Mouse (Mus musculus): Measurements from ENCODE around the gene Mapkap1.
"Not testable (repeated sequence)": the region's sequence is repeated elsewhere in the genome, so short reads cannot be mapped to it uniquely, and the experiment has no call there.

Mapkap1 gene

DNA sequence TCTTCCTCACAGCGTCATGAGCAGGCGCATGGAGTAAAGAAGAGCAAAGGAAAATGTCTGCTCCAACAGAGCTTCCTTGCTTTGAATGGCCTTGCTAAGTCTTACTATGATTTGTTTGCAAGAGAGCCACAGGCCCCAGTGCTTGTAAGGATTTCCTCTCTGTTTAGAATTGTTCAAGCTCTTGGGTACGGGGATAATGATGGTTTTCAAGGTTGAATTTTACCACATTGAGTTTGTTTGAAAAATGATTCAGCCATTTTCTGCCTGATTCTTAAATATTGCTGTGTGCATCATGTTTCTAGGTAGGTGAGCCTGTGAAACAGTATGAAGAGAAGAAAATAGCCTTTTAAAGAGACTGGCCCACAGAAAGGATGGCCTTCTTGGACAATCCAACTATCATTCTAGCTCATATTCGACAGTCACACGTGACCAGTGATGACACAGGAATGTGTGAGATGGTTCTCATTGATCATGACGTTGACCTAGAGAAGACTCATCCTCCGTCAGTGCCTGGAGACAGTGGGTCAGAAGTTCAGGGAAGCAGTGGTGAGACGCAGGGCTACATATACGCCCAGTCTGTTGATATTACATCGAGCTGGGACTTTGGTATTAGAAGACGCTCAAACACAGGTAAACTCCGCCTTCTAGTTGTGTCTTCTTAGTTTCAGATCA lies 25.3 kb downstream of the Mapkap1 start:
- no peak for DNase-seq (ENCODE audit: low spot score in 2 of 2)

DNA sequence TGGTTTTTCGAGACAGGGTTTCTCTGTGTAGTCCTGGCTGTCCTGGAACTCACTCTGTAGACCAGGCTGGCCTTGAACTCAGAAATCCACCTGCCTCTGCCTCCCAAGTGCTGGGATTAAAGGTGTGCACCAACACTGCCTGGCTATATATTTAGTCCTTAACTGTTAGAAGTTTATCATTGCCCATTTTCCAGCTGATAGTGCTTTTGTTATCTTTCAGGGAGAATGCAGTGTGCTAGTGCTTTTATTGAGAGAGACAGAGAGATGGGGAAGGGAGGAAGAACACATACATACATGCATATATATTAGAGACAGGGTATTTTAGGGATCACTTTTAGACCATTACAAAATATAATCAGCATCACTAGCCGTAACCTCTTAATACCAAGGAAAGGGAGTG lies 26.3 kb downstream of the Mapkap1 start:
- not testable (repeated sequence) for DNase-seq (ENCODE audit: low spot score in 2 of 2)

DNA sequence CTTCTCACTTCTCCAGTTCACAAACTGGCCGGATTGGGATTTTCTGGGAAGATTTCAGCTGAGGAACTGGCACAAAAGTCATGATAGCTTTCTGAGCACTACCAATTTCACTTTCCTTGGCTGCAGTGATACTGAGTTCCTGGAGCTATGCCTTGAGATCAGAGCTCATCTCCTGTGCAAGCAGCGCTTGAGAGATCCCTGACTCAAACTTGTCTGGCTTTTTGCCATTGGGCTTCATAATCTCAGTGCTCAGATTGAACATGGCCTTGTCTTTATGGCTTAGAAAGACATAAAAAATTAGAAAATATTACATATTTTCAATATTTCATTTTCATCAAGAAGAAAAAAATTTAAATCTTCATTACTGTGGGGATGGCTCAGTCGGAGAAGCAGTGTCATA lies 29.8 kb downstream of the Mapkap1 start:
- no peak for DNase-seq (ENCODE audit: low spot score in 2 of 2)

DNA sequence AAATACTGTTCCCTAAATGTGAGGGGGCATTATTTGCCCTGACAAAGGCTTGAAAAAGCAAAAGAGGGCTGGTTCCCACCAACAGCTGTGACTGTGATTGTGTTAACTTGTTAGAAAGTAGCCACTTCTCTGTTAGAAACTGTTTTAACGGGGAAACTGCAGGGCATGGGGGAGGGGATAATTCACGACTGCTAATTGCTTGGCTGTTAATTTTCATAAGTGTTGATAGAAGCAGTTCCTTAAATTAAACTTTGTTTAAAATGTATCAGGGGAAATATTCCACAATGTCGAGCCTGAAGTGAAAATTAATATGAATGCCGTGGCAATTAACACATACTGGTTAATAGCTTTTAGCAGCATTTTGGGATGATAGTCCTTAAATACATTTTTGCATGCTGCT lies 42.2 kb downstream of the Mapkap1 start:
- no peak for DNase-seq (ENCODE audit: low spot score in 2 of 2)

DNA sequence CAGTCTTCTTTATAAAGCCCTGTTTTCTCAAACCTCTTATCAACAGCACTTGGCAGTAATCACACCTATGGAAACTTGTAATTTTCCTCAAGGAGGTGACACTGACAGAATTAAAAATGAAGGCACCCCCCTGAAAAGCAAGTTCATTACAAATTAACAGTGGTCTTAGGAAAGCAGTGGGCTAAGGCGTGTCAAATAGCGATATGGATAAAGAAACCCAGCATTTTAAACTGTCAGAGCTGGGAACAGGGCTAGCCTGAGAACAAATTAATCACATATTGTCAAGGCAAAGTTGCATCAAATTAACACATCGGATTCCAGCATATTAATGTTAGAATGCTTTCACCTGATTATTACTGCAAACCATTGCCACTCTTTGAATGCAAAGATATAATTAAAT lies 55.9 kb downstream of the Mapkap1 start:
- DNase-seq (ENCODE audit: low spot score in 2 of 2), result no peak

DNA sequence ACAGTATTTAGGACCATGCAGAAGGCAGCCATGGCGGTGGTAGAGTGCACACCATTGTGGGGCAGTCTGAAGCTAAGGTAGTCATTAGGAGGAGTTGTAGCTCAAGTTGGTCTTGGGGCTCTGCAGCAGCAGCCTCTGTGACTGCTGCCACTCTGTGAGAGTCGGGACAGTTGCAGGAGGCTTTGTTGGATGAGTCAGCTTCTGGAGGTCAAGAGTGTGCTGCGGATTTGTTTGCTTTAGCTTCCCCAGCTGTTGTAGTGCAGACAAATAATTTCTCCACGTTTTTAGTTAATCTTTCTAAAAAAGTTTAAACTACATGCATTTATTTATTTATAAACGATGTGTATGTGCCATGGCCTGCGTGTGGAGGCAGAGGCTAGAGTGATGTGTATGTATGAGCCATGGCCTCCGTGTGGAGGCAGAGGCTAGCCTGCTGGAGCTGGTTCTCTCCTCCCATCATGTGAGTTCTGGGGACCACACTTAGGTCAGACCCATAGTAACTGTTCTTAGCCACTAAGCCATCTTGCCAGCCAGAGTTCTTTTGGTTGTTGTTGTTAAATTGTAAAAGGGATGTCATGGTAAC lies 62.1 kb downstream of the Mapkap1 start:
- no peak for DNase-seq (ENCODE audit: low spot score in 2 of 2)

DNA sequence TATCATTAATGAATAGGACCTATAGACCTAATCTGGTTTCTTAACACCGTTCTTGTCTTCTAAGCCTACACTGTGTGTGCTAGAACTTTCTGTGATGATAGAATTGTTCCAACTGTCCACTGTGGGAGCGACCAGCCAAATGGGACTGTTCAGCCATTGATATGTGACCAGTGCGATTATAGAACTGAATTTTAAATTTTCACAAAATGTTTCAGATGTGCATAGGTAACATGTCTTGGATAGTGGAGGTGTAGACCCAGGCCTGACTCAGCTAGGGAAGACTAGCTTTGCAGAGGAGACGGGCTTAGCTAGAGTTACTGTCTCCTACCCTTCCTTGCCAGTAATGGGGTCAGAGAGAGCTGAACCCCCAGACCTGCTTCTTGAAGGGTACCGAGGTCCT lies 62.8 kb downstream of the Mapkap1 start:
- DNase-seq (ENCODE audit: low spot score in 2 of 2), result no peak

DNA sequence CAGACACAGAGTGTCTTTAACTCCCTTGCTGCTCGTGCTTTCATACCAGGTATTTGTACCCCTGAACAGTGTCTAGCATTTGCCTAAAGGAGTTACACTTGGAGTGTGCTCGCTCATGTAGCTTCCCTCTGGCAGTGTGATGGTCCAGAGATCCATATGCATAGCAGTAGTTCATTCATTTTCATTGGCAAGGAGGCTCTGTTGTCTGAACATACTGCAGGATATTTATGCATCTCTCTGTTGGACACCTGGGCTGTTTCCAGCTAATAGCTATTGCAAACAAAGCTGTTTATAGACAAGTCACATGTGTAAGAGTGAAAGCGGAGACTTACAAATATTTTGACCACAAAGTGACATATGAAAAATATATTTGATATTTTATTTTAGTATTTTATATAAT lies 67.2 kb downstream of the Mapkap1 start:
- no peak for DNase-seq (ENCODE audit: low spot score in 2 of 2)

DNA sequence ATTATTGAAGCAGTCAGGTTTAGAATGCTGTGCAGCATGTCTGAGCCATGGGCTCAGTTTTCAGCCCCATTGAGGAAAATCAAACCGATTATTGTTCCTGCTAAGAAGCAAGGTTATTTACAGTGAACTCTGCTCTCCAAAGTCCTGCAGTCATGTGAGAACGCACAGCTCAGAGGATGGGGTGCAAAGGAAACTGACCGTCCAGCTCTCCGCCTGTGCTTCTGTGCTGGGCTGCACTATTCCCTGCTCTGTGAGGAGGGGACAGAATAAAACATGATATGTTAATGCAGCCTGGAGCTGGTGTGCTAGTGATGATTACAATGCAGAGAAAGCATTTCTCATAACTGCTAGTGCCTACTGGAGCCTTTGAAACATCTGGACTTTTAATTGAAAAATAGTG lies 74.8 kb downstream of the Mapkap1 start:
- no peak for DNase-seq (ENCODE audit: low spot score in 2 of 2)

DNA sequence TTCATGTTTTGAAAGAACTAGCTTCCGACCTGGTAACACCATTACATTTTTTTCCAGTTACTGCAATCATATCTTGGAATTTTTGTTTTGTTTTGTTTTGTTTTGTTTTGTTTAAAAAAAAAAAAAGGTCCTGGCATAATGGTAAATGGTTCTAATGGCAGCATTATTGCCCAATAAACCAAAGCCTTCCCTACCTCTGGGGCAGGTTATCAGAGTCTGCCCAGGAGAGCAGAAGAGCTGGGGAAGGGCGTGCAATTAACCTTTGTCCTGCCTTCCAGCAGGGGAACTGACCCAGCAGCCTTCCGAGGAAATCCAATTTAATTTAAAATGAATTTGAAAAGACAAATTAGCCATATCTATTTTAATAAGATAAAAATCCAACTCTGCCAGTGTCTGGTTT lies 75.5 kb downstream of the Mapkap1 start:
- no peak for DNase-seq (ENCODE audit: low spot score in 2 of 2)

DNA sequence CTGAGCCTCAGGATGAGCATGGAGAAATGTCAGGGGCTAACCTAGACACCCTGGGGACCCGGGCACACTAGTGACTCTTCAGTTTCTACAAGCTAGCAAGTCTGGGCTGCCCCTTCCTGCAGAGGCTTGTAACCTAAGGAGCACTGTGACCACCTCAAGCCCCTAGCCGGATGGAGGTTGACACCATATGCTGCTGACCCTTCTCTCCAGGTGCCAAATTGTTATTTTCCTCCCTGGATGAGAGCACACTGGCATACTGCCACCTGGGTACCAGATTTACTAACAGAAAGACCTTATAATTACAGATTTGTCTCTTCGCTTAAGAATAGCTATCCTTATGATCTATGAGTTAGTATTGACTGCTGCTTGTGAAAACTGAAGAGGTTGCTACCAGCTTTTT lies 76.0 kb downstream of the Mapkap1 start:
- DNase-seq (ENCODE audit: low spot score in 2 of 2), result no peak

DNA sequence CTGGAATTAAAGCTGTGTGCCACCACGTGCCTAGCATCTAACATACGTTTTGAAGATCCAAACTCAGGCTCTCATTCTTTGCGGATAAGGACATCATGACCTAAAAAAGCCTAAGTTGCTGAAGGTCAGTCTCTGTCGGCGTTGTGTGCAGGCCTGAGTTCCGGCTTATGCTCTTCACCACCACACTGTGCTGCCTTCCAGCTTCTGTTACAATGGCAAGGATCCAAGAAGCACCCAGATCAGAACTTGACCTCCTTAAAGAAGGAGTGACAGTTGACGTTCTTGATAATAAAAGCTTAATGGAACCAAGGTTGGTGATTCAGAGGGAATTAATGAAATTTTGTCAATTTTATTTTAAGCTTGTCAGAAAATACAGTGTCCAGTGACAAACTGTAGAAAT lies 80.7 kb downstream of the Mapkap1 start:
- DNase-seq (ENCODE audit: low spot score in 2 of 2), result no peak

DNA sequence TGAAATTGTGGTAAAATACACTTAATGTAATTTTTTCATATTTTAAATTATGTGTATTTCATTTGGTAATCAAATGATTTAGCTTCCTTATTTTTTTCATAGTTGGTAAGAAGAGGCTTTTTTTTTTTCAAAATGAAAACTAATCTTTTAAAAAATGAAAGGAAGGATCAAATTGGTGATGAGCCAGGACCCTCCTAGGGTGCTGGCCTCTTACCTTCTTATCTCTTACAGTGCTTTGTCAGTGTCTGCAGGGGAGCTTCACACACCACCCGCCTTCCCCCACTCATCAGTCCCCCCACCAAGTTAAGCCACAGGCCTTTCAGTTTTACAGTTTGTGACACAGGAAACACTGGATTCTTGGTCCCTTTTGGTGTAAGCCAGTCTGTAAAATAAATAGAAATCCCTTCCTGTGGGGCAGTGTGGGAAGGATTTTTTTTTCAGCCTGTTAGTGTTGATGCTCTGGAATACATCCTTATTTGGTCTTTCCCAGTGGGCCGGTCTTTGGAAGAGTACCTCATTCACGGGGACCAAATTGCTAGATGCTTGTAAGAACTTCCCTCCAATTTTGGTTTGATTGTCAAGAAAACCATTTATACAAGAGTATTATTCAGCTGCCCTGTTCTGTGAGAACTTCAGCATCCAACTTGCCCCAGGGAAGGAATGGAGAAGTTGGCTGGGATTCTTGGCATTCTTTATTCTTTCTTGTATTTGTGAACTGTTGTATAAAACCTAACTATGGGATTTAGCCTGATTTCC lies 97.6 kb downstream of the Mapkap1 start:
- no peak for DNase-seq (ENCODE audit: low spot score in 2 of 2)

DNA sequence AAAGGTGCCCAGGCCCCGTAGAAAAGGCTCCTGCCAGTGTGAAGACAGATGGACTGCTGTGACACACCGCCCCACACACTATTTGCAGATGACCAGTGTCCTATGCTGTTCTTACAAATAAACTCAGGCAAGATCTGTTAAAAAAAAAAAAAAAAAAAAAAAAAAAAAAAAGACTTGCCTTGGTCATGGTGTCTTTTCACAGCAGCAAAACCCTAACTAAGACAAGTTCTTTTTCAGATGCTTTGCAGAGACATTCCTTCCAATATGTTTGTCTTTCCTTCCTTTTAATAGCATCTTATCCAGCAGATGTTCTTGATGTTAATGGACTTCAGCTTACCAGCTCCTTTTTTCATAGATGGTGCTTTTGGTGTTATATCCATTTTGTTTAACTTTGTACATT lies 99.6 kb downstream of the Mapkap1 start:
- DNase-seq (ENCODE audit: low spot score in 2 of 2), result not testable (repeated sequence)

DNA sequence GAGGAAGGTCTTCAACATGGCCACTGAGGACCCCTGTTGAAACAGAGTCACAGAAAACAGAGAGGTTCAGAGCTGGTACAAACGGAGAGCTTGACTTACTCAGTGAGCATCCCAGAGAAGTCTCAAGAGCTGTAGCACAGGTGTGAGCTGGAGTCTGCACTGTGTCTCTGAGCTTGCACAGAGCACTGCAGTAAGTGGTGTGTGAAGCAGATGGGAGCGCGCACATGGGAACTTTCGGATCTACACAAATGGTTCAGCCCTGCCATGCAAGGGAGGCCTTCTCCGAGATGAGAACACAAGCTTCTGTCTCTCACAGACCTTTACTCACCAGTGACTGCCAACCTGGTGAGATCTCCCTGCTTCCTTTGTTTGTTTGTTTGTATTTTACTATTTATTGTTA lies 103.3 kb downstream of the Mapkap1 start:
- no peak for DNase-seq (ENCODE audit: low spot score in 2 of 2)

DNA sequence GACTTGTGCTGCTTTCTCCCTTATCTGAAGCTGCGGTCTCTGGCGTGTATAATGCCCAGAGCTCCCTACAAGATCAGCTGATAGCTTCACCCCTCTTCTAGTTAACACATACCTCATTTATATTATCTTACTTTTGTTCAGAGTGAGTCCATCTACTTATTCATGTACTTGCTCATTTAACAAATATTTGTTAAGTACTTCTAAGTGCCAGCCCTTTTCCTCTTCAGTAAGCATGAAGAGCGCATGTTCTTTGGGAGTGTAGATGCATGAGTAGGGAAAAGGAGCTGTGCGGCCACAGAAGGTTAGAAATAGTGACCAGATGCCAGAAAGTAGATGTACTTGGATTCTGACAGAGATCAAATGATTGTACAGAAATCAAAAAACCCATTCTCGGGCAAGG lies 108.7 kb downstream of the Mapkap1 start:
- DNase-seq (ENCODE audit: low spot score in 2 of 2), result no peak

DNA sequence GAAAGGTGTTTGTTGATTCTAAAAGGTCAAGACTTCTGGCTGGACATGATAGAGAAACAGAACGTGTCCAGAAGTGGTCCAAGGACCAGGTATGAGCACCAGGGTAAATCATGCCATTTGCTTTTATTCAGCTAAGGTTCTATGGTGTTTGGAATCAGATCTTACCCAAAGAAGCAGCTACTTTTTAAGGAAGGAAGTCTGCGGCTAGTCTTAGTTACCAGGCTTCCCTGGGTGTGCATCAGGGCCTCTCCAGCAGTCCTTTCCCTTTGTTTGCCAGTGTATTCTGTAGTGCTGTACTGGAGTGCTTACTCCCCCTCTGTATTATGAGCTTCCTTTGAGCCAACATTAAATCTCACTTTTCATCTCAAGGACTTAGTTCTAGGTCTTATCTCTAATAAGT lies 111.5 kb downstream of the Mapkap1 start:
- DNase-seq (ENCODE audit: low spot score in 2 of 2), result no peak

DNA sequence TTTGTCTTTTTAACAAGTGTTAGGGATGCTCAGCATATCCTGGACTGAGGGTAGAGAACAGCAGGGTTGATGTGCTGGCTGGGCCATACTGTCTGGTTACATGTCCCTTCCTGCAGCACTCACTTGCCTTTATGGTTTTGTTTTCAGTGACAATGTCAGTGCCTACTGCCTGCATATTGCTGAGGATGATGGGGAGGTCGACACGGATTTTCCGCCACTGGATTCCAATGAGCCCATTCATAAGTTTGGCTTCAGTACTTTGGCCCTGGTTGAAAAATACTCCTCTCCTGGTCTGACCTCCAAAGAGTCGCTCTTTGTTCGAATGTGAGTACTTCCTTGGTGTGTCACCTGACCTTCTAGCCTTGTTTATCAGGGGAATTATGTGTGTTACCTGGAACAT lies 112.0 kb downstream of the Mapkap1 start:
- no peak for DNase-seq (ENCODE audit: low spot score in 2 of 2)

DNA sequence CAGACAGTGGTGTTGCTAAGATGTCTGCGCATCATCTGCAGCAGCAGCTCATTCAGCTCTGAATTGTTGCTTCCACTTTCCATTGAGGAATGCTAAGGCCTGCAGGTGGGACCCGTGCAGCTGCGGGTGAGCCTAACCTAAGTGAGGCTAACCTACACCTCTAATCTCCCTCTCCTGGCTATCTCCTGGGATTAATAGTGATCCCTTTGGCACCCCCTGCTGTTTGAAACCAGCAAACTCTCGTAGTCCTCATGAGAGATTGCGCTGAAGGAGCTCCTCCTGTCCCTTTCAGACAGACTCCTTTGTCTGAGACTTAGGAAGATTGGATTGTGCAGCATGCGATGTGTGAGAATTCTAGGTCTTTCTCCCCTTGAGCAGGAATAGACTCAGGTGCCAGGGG lies 113.0 kb downstream of the Mapkap1 start:
- DNase-seq (ENCODE audit: low spot score in 2 of 2), result peak; percentile 18 to 33

DNA sequence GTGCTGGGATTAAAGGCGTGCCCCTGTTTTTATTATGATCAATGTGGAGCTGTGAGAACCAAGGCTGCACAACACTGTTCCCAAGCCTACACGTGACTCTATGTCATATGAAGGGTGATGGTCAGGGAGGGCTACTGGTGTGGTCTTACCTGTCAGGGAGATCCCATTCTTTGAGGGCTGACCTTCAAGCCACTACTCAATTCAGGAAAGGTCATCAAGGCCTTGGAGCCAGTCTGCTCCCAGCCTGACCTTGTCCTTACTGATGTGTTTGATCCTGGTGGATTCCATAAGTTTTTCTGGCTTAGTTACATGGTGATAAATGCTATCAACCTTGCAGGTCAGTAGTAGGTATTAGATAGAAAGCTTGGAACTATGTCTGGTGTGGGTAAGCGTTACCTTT lies 114.8 kb downstream of the Mapkap1 start:
- DNase-seq (ENCODE audit: low spot score in 2 of 2), result no peak

DNA sequence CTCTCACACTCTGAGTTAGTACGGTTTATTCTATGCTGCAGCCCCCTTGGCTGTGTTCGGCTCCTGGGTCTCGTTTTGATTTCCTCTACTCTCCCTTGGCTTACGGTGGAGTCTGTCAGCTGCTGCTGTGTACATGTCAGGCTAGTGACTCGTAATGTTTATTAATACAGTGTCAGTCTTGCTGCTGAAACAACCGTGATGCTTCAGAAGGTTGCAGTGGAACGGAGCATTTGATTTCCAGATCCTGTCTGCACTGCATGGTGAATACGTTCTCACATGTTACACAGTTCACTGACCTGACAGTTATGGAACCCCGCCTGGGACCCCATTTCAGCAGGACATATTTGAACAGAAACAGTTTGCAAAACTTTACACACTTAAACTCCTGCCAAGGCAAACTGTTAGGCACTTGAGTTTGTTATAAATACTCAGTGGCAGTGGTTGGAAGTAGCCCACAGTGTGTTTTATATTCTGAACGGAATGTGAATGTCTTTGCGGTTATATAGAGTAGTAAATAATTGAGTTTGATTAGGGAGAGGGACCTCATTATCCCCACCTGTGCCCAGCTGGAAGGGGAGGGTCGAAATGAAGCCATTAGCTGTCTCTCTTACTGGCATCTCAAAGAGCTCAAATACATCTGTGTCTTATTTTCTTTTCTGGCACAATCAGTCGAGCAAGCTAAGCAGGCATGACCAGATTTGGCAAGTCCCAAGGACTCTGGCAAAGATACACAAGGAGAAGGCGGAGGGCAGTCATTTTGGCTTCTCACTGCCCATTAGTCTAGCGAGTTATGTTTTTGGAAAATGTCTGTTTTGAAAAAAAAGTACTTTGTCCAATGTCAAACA lies 120.2 kb downstream of the Mapkap1 start:
- peak in 1 of 2 experiments; percentile 43 for DNase-seq (ENCODE audit: low spot score in 2 of 2)

DNA sequence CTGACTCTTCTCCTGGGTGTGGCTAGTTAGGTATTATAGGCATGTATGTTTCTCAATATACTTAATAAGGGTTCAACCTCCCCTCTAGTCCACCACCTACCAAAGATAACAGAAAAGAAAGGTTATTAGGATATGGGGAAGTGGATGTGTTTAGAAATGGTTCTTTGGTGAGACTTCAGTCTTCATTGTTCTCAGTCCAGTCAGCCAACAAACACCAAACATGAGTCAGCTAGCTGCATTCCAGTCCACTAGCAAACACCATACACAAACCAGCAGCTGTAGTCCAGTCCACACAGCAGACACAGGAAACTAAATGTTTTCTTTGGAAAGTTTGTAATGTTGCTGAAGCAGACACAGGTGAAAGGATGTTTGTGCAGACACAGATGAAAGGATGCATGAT lies 121.9 kb downstream of the Mapkap1 start:
- DNase-seq (ENCODE audit: low spot score in 2 of 2), result no peak

Data from cerebellum, postnatal 4 days (tissue).